Mouse (Mus musculus) bone marrow, adult 2 months (tissue): ENCODE results near the gene Vmn2r84. TPM values are rescaled to one million over a fixed set of nuclear protein-coding genes. Genes with fewer than 3 reads are reported as not detected.
"Not testable (repeated sequence)": the region's sequence is repeated elsewhere in the genome, so short reads cannot be mapped to it uniquely, and the experiment has no call there.

Source experiments
- H3K27ac ChIP-seq: fragments of 200-500 bp; 2 replicates; pipeline ENCODE4 v1.5.1; 2012; ENCODE audit warnings: low read depth, mild to moderate bottlenecking, control low read depth, inconsistent platforms, low read length; ENCODE audit not compliant: control insufficient read depth, poor library complexity, insufficient read depth
- H3K4me1 ChIP-seq: fragments of 200-500 bp; 2 replicates; pipeline ENCODE4 v1.6.1; 2011; ENCODE audit warnings: low read length; ENCODE audit not compliant: control insufficient read depth, insufficient read depth
- H3K4me3 ChIP-seq: fragments of 200-500 bp; replicated peaks from 2 replicates; pipeline ENCODE3; 2011; ENCODE audit warnings: mild to moderate bottlenecking, low read depth, low read length, control low read depth; ENCODE audit not compliant: control insufficient read depth
- CTCF ChIP-seq: fragments of 200-500 bp; IDR thresholded peaks from 2 replicates; pipeline ENCODE4 v1.5.1; 2011; ENCODE audit warnings: low read length, control low read depth; ENCODE audit not compliant: control insufficient read depth, insufficient read depth
- POLR2A ChIP-seq: fragments of 200-500 bp; IDR thresholded peaks from 2 replicates; pipeline ENCODE4 v1.6.1; 2011; ENCODE audit warnings: low read depth, mild to moderate bottlenecking, control low read depth, low read length, borderline replicate concordance; ENCODE audit not compliant: control insufficient read depth
- WGBS: fragments of 180-500 bp; shearing (Covaris S2); methylation state at CpG from one replicate; pipeline ENCODE4 v1.1.7; 2018; 5-methylcytosine and 5-hydroxymethylcytosine counted together
- polyA plus RNA-seq: library from polyadenylated mRNA; stranded (reverse); fragments of >200 nt; gene quantifications from 2 replicates; pipeline ENCODE4 v1.2.4, GENCODE M21; 2011; ENCODE audit warnings: low replicate concordance; ENCODE audit not compliant: missing spikeins, insufficient read depth, insufficient read length

Gene Vmn2r84
- 0.18 TPM in 1 of 2 replicates, not detected in the other for polyA plus RNA-seq

- H3K4me1 ChIP-seq = no peaks in the 10 kb centered on the region
- TF ChIP-seq CTCF (no peak), POLR2A (no peak)
- no peak within 1 kb of the TSS for H3K4me3 ChIP-seq
- no peak within 1 kb of the TSS for H3K27ac ChIP-seq
Observed at GRCm38 (mm10) chr10:130394232-130394631, at the start of gene Vmn2r84. Gene Vmn2r84, minus strand, starts transcription at chr10:130394332.

- H3K4me1 ChIP-seq, H3K4me3 ChIP-seq, H3K27ac ChIP-seq: not testable (repeated sequence)
- WGBS = 76% methylated on average over 11 of the region's 11 CpGs
Observed at GRCm38 (mm10) chr10:130434185-130434898, 40.2 kb upstream of the Vmn2r84 start.

- H3K4me1 ChIP-seq = not testable (repeated sequence)
Observed at GRCm38 (mm10) chr10:130429603-130430002, 35.5 kb upstream of the Vmn2r84 start, which contains the start of gene Vmn2r85. Gene Vmn2r85, minus strand, starts transcription at chr10:130429703.

GRCm38 (mm10) chr10:130422368-130422767 lies 28.2 kb upstream of the Vmn2r84 start:
- WGBS = 34% methylated on average over 2 of the region's 2 CpGs
- not testable (repeated sequence) for H3K4me3 ChIP-seq, H3K27ac ChIP-seq, H3K4me1 ChIP-seq

More at GRCm38 (mm10) chr10:130429603-130430002, 35.5 kb upstream of the Vmn2r84 start, which contains the start of gene Vmn2r85:
- not testable (repeated sequence) for H3K4me3 ChIP-seq, H3K27ac ChIP-seq

GRCm38 (mm10) chr10:130420401-130420800 lies 26.3 kb upstream of the Vmn2r84 start:
- no peak overlapping the region for H3K27ac ChIP-seq
- no peak for TF ChIP-seq CTCF
- TF ChIP-seq POLR2A = no peak
- 74% methylated on average over 3 of the region's 3 CpGs for WGBS
- no peak overlapping the region for H3K4me3 ChIP-seq
- H3K4me1 ChIP-seq = no peaks in the 10 kb centered on the region

GRCm38 (mm10) chr10:130419954-130420353 lies 25.8 kb upstream of the Vmn2r84 start:
- not testable (repeated sequence) for H3K4me1 ChIP-seq, H3K27ac ChIP-seq, H3K4me3 ChIP-seq
- WGBS = 73% methylated on average over 2 of the region's 2 CpGs

- H3K27ac ChIP-seq, H3K4me1 ChIP-seq, H3K4me3 ChIP-seq: not testable (repeated sequence)
Observed at GRCm38 (mm10) chr10:130416352-130416751, 22.2 kb upstream of the Vmn2r84 start.

GRCm38 (mm10) chr10:130412167-130412698 lies 18.1 kb upstream of the Vmn2r84 start:
- not testable (repeated sequence) for H3K4me1 ChIP-seq, H3K4me3 ChIP-seq, H3K27ac ChIP-seq
- WGBS = 62% methylated on average over 23 of the region's 35 CpGs

- no peak for TF ChIP-seq CTCF
- TF ChIP-seq POLR2A = no peak
- H3K4me1 ChIP-seq = no peaks in the 10 kb centered on the region
- no peak overlapping the region for H3K27ac ChIP-seq
- no peak overlapping the region for H3K4me3 ChIP-seq
- 66% methylated on average over 2 of the region's 2 CpGs for WGBS
Observed at GRCm38 (mm10) chr10:130375145-130375544, 19.0 kb downstream of the Vmn2r84 start.
